Mouse (Mus musculus) E14TG2a.4 (cell line): ENCODE measurements at regions not wholly inside any gene's neighbourhood (a gene's known extent, or its start where the extent isn't known, plus 50 kb on each side); places are given as distances from the start of the nearest gene placed in this dataset.

Experiments
- CTCF ChIP-seq: conservative IDR thresholded peaks from 2 replicates; pipeline ENCODE4 v1.5.1; 2014; ENCODE audit warnings: low read length
- NANOG ChIP-seq: IDR thresholded peaks from 2 replicates; pipeline ENCODE4 v1.6.1; 2014; ENCODE audit warnings: borderline replicate concordance, low read length, mixed read lengths

DNA sequence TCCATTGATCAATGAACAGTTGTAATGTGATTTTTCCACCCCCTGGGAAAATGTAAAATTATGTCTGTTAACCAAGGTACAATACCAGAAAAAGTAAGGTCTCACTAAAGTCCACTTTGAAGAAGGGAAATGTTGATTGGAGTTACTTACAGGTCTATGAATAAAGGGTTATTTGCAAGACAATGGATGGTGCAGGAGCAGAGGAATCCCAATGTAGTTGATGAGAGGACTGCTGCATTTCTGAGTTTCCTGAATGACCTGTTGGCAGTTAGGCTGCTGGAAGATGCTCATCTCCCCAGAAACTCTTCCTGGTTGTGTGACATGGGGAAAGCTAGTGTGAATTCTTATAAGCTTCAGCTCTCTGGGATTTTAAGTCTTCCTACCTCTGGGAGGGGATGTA is 545.5 kb upstream of the Stxbp6 start:
- TF ChIP-seq CTCF (no peak), NANOG (no peak)
